Mouse (Mus musculus): ENCODE data around the gene Chmp2a.

- no peak for TF ChIP-seq MAFK (IDR thresholded peaks at IDR 0.05; ENCODE audit: borderline replicate concordance, low read depth, low read length)
- TF ChIP-seq CTCF (IDR thresholded peaks at IDR 0.05 in 2 of 3, conservative IDR thresholded peaks at IDR 0.05 in 1 of 3; ENCODE audit: control insufficient read depth in 1 of 3, insufficient read depth in 1 of 3, low read depth in 2 of 3, low read length in 3 of 3, poor library complexity in 1 of 3, severe bottlenecking in 1 of 3), result no peak
- TF ChIP-seq POLR2AphosphoS2 (IDR thresholded peaks at IDR 0.05; ENCODE audit: low read length), result no peak
- TF ChIP-seq MAZ (IDR thresholded peaks at IDR 0.05; ENCODE audit: low read depth, low read length), result no peak
Measured at GRCm38 (mm10) chr7:12993148-12993547, 41.5 kb downstream of the Chmp2a start.

Data from MEL (cell line).